Mouse (Mus musculus): ENCODE results near the gene Tbata. TPM values are rescaled to one million over a fixed set of nuclear protein-coding genes. Genes with fewer than 3 reads are reported as not detected.

The Tbata gene
- 0.67 and 0.79 TPM in 2 replicates for polyA plus RNA-seq (2016; fragmentation: Nextera tagmentation; extraction: Ambion mirVana)

- H3K4me2 ChIP-seq (replicated peaks) = no peak within 1 kb of the TSS
- WGBS = 74% methylated on average over 3 of the region's 3 CpGs
- H3K9ac ChIP-seq = no peak within 1 kb of the TSS
- peaks cover 7% of the 10 kb centered on the region; the same call in 1 of the 2 replicates for H3K4me1 ChIP-seq
- H3K36me3 ChIP-seq = no peaks in the 10 kb centered on the region
- peaks cover 6% of the 10 kb centered on the region; the same call in 1 of the 2 replicates for H3K27me3 ChIP-seq (replicated peaks)
- no peaks in the 10 kb centered on the region for H3K9me3 ChIP-seq
- ATAC-seq (ENCODE audit: low FRiP score, low read depth) = no peak
- H3K27ac ChIP-seq = no peak within 1 kb of the TSS
- no peak within 1 kb of the TSS for H3K4me3 ChIP-seq
Measured at GRCm38 (mm10) chr10:61171654-61172053, at the start of gene Tbata. Gene Tbata, plus strand, starts transcription at chr10:61171954.

- Histone ChIP-seq H3K27me3 (replicated peaks) (no peaks in the 10 kb centered on the region), H3K4me3 (no peak overlapping the region), H3K36me3 (peaks cover 22% of the 10 kb centered on the region), H3K4me2 (replicated peaks) (no peak overlapping the region), H3K27ac (no peak overlapping the region), H3K9me3 (no peaks in the 10 kb centered on the region), H3K4me1 (no peaks in the 10 kb centered on the region), H3K9ac (no peak overlapping the region)
- 94% methylated on average over 3 of the region's 3 CpGs for WGBS
- no peak for ATAC-seq (ENCODE audit: low FRiP score, low read depth)
Measured at GRCm38 (mm10) chr10:61123276-61123913, 48.4 kb upstream of the Tbata start.

- Histone ChIP-seq H3K27ac (no peak overlapping the region), H3K4me1 (no peaks in the 10 kb centered on the region), H3K36me3 (peaks cover 18% of the 10 kb centered on the region), H3K27me3 (replicated peaks) (no peaks in the 10 kb centered on the region), H3K4me2 (replicated peaks) (no peak overlapping the region), H3K9me3 (no peaks in the 10 kb centered on the region), H3K4me3 (no peak overlapping the region), H3K9ac (no peak overlapping the region)
- no peak for ATAC-seq (ENCODE audit: low FRiP score, low read depth)
- 97% methylated on average over 2 of the region's 2 CpGs for WGBS
Measured at GRCm38 (mm10) chr10:61124462-61124861, 47.3 kb upstream of the Tbata start.

- Histone ChIP-seq H3K4me2 (replicated peaks) (no peak overlapping the region), H3K27ac (no peak overlapping the region), H3K9ac (no peak overlapping the region), H3K4me1 (no peaks in the 10 kb centered on the region), H3K4me3 (no peak overlapping the region), H3K9me3 (no peaks in the 10 kb centered on the region), H3K27me3 (replicated peaks) (no peaks in the 10 kb centered on the region), H3K36me3 (peaks cover 3% of the 10 kb centered on the region; the same call in 1 of the 2 replicates)
- WGBS = 98% methylated on average over 1 of the region's 1 CpGs
- no peak for ATAC-seq (ENCODE audit: low FRiP score, low read depth)
Measured at GRCm38 (mm10) chr10:61128701-61129365, 42.9 kb upstream of the Tbata start.

GRCm38 (mm10) chr10:61130959-61131358 is 40.8 kb upstream of the Tbata start:
- no peaks in the 10 kb centered on the region for H3K4me1 ChIP-seq
- no peaks in the 10 kb centered on the region for H3K9me3 ChIP-seq
- H3K27ac ChIP-seq = no peak overlapping the region
- no peak overlapping the region for H3K9ac ChIP-seq
- no peak overlapping the region for H3K4me2 ChIP-seq (replicated peaks)
- no peak for ATAC-seq (ENCODE audit: low FRiP score, low read depth)
- H3K4me3 ChIP-seq = no peak overlapping the region
- H3K27me3 ChIP-seq (replicated peaks) = no peaks in the 10 kb centered on the region
- H3K36me3 ChIP-seq = peaks cover 3% of the 10 kb centered on the region; the same call in 1 of the 2 replicates
- 78% methylated on average over 3 of the region's 3 CpGs for WGBS

GRCm38 (mm10) chr10:61134041-61134440 is 37.7 kb upstream of the Tbata start:
- no peaks in the 10 kb centered on the region for H3K4me1 ChIP-seq
- H3K4me2 ChIP-seq (replicated peaks) = no peak overlapping the region
- H3K27ac ChIP-seq = no peak overlapping the region
- WGBS = 80% methylated on average over 4 of the region's 4 CpGs
- no peak overlapping the region for H3K9ac ChIP-seq
- ATAC-seq (ENCODE audit: low FRiP score, low read depth) = no peak
- no peaks in the 10 kb centered on the region for H3K27me3 ChIP-seq (replicated peaks)
- H3K36me3 ChIP-seq = 0 out of 2 replicates have a peak, but pooled peaks cover 3% of the 10 kb centered on the region
- no peaks in the 10 kb centered on the region for H3K9me3 ChIP-seq
- H3K4me3 ChIP-seq = no peak overlapping the region

GRCm38 (mm10) chr10:61135226-61135839 is 36.4 kb upstream of the Tbata start:
- no peaks in the 10 kb centered on the region for H3K4me1 ChIP-seq
- no peak overlapping the region for H3K4me3 ChIP-seq
- no peak overlapping the region for H3K9ac ChIP-seq
- no peak overlapping the region for H3K4me2 ChIP-seq (replicated peaks)
- no peaks in the 10 kb centered on the region for H3K27me3 ChIP-seq (replicated peaks)
- 75% methylated on average over 3 of the region's 3 CpGs for WGBS
- no peak for ATAC-seq (ENCODE audit: low FRiP score, low read depth)
- H3K36me3 ChIP-seq = 0 out of 2 replicates have a peak, but pooled peaks cover 3% of the 10 kb centered on the region
- no peak overlapping the region for H3K27ac ChIP-seq
- no peaks in the 10 kb centered on the region for H3K9me3 ChIP-seq

- Histone ChIP-seq H3K4me2 (replicated peaks) (no peak overlapping the region), H3K9ac (no peak overlapping the region), H3K4me3 (no peak overlapping the region), H3K9me3 (no peaks in the 10 kb centered on the region), H3K27me3 (replicated peaks) (no peaks in the 10 kb centered on the region), H3K36me3 (peaks cover 3% of the 10 kb centered on the region; the same call in 1 of the 2 replicates), H3K4me1 (no peaks in the 10 kb centered on the region), H3K27ac (no peak overlapping the region)
- ATAC-seq (ENCODE audit: low FRiP score, low read depth) = no peak
- 77% methylated on average over 1 of the region's 1 CpGs for WGBS
Measured at GRCm38 (mm10) chr10:61137567-61137966, 34.2 kb upstream of the Tbata start.

GRCm38 (mm10) chr10:61143343-61143742 is 28.4 kb upstream of the Tbata start:
- H3K9ac ChIP-seq = no peak overlapping the region
- no peak for ATAC-seq (ENCODE audit: low FRiP score, low read depth)
- H3K27me3 ChIP-seq (replicated peaks) = no peaks in the 10 kb centered on the region
- H3K4me1 ChIP-seq = no peaks in the 10 kb centered on the region; the same call in 1 of the 2 replicates
- peaks cover 3% of the 10 kb centered on the region; the same call in 1 of the 2 replicates for H3K36me3 ChIP-seq
- 97% methylated on average over 2 of the region's 2 CpGs for WGBS
- H3K4me2 ChIP-seq (replicated peaks) = no peak overlapping the region
- H3K27ac ChIP-seq = no peak overlapping the region
- H3K4me3 ChIP-seq = no peak overlapping the region
- no peaks in the 10 kb centered on the region for H3K9me3 ChIP-seq

- WGBS = 0% methylated on average over 3 of the region's 3 CpGs
- Histone ChIP-seq H3K36me3 (peaks cover 3% of the 10 kb centered on the region; the same call in 1 of the 2 replicates), H3K9me3 (no peaks in the 10 kb centered on the region), H3K9ac (peak overlapping the region; percentile 95), H3K4me3 (peak overlapping the region; percentile 86), H3K4me2 (replicated peaks) (peak overlapping the region; percentile 98), H3K27me3 (replicated peaks) (no peaks in the 10 kb centered on the region), H3K4me1 (no peaks in the 10 kb centered on the region; the same call in 1 of the 2 replicates), H3K27ac (peak overlapping the region; percentile 92)
- ATAC-seq (ENCODE audit: low FRiP score, low read depth) = no peak
Measured at GRCm38 (mm10) chr10:61145766-61146118, 26.0 kb upstream of the Tbata start.

GRCm38 (mm10) chr10:61146119-61146806 is 25.5 kb upstream of the Tbata start:
- Histone ChIP-seq H3K27me3 (replicated peaks) (no peaks in the 10 kb centered on the region), H3K27ac (peak overlapping the region; percentile 92), H3K36me3 (no peaks in the 10 kb centered on the region; the same call in 1 of the 2 replicates), H3K9ac (peak overlapping the region; percentile 95), H3K4me2 (replicated peaks) (peak overlapping the region; percentile 98), H3K4me3 (peak overlapping the region; percentile 86), H3K9me3 (no peaks in the 10 kb centered on the region), H3K4me1 (no peaks in the 10 kb centered on the region; the same call in 1 of the 2 replicates)
- peak; percentile 72 for ATAC-seq (ENCODE audit: low FRiP score, low read depth)
- WGBS = under 1% methylated on average over 53 of the region's 53 CpGs

- Histone ChIP-seq H3K27me3 (replicated peaks) (no peaks in the 10 kb centered on the region), H3K4me2 (replicated peaks) (peak overlapping the region; percentile 98), H3K4me3 (peak overlapping the region; percentile 86), H3K27ac (peak overlapping the region; percentile 92), H3K9me3 (no peaks in the 10 kb centered on the region), H3K36me3 (no peaks in the 10 kb centered on the region), H3K4me1 (no peaks in the 10 kb centered on the region; the same call in 1 of the 2 replicates), H3K9ac (peak overlapping the region; percentile 95)
- WGBS = under 1% methylated on average over 14 of the region's 14 CpGs
- ATAC-seq (ENCODE audit: low FRiP score, low read depth) = no peak
Measured at GRCm38 (mm10) chr10:61146807-61147156, 25.0 kb upstream of the Tbata start.

Measured in neural tube, embryonic 12.5 days (tissue).